Mouse (Mus musculus): ENCODE results near the gene Efcab2.

Gene Efcab2

DNA sequence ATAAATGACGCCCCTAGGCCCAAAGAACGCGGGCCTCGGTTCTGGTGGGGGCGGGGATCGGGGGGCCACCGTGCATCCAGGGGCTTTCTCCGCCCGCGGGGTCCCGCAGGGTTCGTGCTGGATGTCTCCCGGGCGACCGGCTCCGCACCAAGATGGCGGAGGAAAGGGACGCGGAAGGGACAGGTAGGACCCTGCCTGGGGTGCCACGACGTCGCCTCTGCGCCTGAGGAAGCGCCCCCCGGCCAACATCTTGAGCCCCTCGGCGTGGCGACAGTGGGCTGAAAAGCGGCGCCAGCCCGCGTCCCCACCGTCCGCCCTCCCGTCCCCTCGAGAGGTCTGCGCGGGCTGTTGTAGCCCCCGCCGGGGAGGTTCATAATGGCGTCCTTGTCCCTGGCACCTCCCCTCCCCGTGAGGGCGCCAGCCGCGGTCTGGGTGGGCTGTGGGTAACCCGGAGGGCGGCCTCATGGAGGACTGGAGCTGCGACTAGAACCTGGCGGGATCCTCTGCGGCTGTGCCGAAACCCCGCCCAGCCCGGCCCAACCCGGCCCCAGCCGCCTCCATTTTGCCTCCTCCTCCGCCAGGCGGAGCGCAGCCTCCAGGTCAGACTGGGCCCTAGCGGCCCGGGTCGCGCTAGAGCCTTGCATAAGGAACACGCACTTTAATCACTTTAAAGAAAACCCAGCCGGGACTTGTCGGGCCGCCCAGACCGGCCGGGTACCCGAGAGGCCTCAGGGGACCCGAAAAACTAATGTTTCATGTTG, at the start of gene Efcab2:
Gene Efcab2 (plus strand): TSS at position 135 of the 761 bp plus-strand sequence.
- DNase-seq (ENCODE audit: low spot score): peak; percentile 90

- no peak for DNase-seq (ENCODE audit: low spot score)
Observed at GRCm38 (mm10) chr1:178357776-178358710, 47.8 kb upstream of the Efcab2 start.

DNA sequence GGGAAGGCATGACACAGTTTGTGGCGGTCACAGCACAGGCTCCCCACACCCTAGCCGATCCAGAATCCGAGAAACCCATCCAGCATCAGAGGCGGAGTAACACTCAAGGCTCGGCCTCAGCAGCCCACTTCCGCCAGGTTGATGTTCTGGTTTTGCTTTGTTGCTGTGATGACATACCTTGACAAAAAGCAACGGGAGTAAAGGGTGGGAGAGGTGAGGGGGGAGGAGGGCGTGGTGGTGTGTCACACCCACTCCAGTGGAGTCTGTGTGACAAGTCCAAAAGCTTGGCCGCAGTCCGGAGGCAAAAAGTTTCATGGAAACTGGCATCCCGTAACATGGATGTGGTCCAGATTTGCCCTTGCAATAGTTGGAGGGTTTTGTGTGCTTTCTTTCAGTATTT, 45.6 kb upstream of the Efcab2 start:
- DNase-seq (ENCODE audit: low spot score): no peak

DNA sequence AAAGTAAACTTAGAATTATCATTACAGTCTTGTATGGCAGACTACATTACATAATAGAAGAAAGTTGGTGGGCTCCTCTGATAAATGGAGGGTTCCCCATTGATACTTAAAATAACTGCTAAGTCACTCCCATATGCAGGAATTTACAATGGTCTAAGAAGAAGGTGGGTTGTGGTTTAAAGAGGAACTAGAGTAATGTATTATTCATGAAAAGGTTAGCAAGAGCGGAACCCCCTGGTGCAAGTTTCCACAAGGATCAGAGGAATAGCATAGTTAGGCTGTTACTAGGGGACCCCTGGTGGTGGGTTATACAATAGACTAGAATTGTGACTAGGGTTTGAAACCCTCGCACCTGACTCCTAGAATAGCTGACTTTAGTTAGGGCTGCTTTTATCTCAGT, 45.2 kb upstream of the Efcab2 start:
- no peak for DNase-seq (ENCODE audit: low spot score)

GRCm38 (mm10) chr1:178365171-178365570, 40.7 kb upstream of the Efcab2 start:
- no peak for DNase-seq (ENCODE audit: low spot score)

- no peak for DNase-seq (ENCODE audit: low spot score)
Observed at GRCm38 (mm10) chr1:178368121-178368520, 37.8 kb upstream of the Efcab2 start.

GRCm38 (mm10) chr1:178368548-178369271, 37.2 kb upstream of the Efcab2 start:
- DNase-seq (ENCODE audit: low spot score): peak; percentile 81

GRCm38 (mm10) chr1:178369272-178369651, 36.6 kb upstream of the Efcab2 start:
- DNase-seq (ENCODE audit: low spot score): no peak

DNA sequence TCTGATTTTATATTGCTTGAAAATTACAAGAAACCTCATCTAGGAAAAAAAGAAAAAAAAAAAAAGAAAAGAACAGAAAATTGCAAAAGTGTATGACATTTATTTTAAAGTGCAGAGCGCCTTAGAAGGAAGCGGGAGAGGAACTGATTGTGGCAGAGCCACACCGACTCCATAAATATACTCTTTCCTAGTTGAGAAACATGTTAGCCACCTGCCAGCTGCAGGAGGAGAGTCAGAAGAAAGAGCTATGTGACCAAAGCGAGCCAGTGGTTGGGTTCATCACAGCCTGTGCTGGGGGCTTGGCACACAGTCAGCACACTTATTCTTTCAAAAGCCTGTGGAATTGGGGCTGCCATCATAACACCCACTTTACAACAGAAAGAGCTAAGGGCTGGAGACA, 33.2 kb upstream of the Efcab2 start:
- DNase-seq (ENCODE audit: low spot score): no peak

DNA sequence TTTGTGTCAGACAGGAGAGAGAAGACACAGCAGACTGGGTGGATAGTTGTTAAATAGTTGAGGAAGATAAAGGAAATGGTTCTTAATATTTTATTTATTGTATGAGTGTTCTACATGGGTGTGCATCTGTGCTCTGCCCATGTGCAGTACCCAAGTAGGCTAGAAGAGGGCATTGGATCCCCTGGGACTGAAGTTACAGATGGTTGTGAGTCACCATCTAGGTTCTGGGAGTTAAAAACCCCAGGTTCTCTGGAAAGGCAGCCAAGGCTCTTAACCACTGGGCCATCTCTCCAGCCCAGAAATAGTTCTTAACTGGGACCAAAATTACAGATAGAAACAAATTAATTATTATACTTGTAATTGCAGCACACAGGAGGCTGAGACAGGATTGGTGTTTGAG, 30.5 kb upstream of the Efcab2 start:
- DNase-seq (ENCODE audit: low spot score): no peak

DNA sequence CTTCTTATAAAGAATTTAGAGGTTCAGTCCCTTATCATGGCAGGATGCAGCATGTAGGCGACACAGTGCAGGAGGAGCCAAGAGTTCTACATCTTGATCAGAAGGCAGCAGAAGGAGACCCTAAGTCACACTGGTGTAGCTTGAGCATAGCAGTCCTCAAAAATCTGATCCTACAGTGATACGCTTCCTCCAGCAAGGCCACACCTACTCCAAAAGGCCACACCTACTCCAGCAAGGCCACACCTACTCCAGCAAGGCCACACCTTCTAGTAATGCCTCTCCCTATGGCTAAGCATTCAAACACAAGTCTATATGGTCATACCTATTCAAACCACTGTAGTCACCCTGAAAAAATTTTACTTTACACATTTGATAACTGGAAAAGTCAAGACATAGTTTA, 29.8 kb upstream of the Efcab2 start:
- no peak for DNase-seq (ENCODE audit: low spot score)

DNA sequence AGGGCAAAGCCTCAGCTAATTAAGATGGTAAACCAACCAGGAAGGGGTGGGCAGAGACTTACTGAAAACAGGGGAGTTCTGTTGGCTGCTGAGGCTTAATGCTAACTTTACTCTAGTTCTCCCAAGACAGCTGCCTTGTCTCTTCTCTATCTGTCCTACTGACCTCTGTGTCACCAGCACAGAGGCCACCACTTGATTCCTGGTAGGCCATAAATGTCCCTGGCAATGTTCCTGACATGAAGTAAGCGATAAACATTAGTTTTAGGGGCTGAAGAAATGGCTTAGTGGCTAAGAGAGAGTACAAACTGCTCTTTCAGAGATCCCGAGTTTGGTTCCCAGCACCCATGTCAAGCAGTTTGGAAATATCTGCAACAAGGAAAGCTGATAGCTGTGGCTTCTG, 29.0 kb upstream of the Efcab2 start:
- no peak for DNase-seq (ENCODE audit: low spot score)

DNA sequence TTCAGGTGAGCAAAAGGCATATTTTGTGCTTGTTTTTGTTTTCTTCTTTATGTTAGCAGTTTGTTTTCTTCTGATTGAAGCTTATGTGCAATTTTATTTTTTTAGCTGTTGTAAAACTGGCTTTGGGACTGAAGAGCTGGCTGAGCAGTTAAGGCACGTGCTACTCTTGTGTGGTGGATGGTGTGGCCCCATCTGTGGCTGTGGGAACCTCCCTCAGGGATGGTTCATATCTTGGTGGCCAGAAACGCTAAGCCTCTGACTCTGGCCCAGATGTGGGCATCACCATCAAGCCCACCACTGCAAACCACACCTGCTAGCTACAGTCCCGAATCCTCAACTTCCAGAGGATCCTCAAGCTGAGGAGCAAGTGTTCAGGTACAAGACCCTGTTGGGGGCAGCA, 27.8 kb upstream of the Efcab2 start:
- no peak for DNase-seq (ENCODE audit: low spot score)

GRCm38 (mm10) chr1:178379224-178379623, 26.7 kb upstream of the Efcab2 start:
- no peak for DNase-seq (ENCODE audit: low spot score)

GRCm38 (mm10) chr1:178382165-178382564, 23.7 kb upstream of the Efcab2 start:
- no peak for DNase-seq (ENCODE audit: low spot score)

DNA sequence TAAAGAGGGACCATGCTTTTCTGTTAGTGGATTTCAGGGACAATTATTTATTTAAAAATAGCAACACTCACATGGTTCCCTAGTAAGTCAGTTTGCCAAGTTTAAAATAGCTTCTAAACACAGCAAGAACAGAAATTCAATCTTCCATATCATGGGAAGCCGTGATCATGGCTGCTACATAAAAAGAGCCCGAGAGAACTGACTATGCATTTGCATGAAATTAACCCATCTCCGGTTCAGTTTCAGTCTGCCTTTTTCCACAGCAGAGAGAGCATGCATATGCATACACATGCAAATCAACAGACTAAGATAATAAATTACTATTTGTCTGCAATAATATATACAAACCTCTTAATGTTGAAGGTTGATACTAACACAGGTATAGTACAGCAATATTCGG, 17.1 kb upstream of the Efcab2 start:
- DNase-seq (ENCODE audit: low spot score): no peak

GRCm38 (mm10) chr1:178389401-178389800, 16.5 kb upstream of the Efcab2 start:
- DNase-seq (ENCODE audit: low spot score): no peak

DNA sequence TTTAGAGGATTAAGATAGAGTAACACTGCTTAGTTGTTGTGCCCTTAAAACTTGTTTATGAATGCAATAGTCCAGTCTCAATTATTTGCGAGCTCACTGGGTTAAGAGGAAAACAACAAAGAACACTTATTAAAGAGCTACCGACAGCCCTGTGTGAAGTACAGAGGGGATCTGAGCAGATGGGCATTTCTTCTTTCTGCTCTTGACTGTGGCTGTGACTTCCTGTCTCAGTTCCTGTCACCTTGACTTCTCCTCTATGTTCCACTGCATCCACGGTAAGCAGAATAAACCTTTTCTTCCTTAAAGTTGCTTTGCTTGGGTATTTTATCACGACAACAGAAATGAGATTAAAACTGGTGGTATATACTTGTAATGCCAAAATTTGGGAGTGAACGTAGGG, 12.9 kb upstream of the Efcab2 start:
- no peak for DNase-seq (ENCODE audit: low spot score)

DNA sequence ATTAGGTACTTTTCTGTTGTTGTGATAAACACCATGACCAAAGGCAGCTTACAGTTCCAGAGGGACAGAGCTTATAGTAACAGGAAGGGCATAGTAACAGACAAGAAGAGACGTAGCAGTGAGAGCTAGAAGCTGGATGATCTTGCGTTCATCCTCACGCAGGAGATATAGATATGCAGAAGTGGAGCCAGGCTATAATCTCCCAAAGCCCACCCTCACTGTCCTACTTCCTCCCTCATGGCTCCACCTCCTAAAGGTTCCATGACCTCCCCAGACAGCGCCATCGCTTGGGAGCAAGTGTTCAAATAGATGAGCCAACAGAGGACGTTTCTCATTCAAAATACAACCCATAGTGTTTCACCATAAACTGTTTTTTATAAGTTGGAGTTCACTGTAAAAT, 10.8 kb upstream of the Efcab2 start:
- DNase-seq (ENCODE audit: low spot score): no peak

DNA sequence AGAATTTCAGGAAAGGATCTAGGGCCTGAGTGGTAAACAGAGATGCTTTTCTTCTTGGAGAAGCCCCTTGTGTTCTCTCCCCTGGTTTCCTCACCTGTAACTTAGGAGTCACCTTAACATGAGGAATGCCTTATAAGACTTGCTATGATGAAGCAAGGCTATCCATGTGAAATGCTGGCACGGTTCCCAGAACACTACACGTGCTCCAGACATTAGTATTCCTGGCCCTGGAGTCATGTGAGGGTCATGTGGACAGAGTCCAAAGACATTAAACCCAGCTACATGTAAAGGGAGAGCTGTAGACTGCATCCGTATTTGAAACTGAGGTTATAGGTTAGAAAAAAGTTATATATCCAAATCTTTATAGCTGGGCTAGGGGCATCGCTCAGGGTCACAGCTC, 9.5 kb upstream of the Efcab2 start:
- no peak for DNase-seq (ENCODE audit: low spot score)

GRCm38 (mm10) chr1:178399879-178400278, 6.0 kb upstream of the Efcab2 start:
- DNase-seq (ENCODE audit: low spot score): no peak

DNA sequence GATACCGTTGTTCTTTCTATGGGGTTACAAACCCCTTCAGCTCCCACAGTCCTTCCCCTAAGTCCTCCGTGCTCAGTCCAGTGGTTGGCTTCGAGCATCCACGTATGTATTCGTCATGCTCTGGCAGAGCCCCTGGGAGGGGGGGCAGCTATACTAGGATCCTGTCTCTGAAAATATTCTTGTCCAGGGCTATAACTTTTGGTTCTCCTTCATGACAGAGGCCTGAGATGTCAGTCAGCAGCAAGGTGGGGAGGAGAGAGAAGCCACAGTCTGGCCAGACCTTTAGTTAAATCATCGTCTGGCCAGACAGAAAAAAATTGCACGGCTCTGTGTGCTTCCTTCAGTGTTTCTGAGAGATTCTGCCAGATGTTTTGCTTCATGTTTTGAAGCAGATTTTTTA, 5.2 kb upstream of the Efcab2 start:
- no peak for DNase-seq (ENCODE audit: low spot score)

GRCm38 (mm10) chr1:178401960-178402359, 3.9 kb upstream of the Efcab2 start:
- no peak for DNase-seq (ENCODE audit: low spot score)
